In the genomic region with DNA sequence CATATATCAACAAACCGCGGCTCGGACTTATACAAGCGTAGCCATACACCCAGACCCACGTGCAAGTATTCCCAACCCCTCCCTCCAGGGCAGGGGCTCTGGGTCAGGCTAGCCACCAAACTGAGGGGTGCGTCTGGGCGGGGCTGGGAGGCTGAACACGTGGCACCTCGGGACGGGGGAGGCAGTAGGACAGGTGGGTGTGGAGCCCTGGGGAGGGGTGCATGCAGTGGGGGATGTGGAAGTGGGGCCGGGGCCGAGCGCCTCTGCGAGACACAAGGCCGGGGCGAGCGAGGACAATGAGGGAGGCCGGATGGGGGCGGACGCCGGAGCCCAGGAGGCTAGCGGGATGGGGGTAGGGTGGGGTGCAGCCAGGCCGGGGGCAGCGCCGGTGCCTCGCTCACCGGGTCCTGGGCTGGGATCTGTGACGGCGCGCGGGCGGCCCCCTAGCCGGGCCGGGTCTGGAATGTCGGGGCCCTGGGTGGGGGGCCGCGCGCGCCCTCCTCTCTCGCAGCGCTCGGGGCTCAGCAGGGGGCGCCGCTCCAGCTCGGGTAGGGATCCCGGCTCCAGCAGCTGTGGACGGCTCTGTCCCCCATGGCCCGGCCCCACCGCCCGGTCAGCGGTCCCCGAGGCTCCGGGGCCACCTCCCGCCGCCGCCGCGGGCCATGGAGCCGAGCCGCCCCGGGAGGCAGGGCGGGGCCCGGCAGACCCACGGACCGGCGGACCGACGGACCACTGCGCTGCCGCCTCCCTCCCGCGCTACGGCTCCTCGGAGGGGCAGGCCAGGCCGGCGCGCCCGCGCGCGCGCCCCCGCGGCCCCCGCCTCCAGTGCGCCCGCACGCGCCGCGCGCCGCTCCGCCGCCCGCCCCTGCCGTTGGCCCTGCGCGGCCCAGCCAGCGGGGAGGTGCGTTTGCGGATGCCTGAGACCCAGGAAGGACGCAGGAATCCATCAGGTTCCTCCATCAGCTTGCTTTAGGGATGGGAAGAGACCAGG, we compare ENCODE assay signal across 8 mouse cellular contexts. TPM values are rescaled to one million over a fixed set of nuclear protein-coding genes. Genes with fewer than 3 reads are reported as not detected.
DNase-seq lines count a peak whose midpoint lies in the region; ATAC-seq and TF ChIP-seq lines count a peak whose summit lies in the region.

A gene (minus strand): TSS at position 787 of the 991 bp plus-strand sequence.

- H3K4me2 ChIP-seq in intestine, postnatal 0 days (replicated peaks; ENCODE audit: low read depth) = peak within 1 kb of the TSS; percentile 86
- peak within 1 kb of the TSS; percentile 83 for H3K4me2 ChIP-seq in limb, embryonic 14.5 days (replicated peaks; ENCODE audit: low read depth, low read length, severe bottlenecking)
- H3K4me2 ChIP-seq in neural tube, embryonic 12.5 days (replicated peaks) = peak within 1 kb of the TSS; percentile 91

- H3K9me3 ChIP-seq in intestine, postnatal 0 days (ENCODE audit: control insufficient read depth) = no peaks in the 10 kb centered on the region
- H3K9me3 ChIP-seq in limb, embryonic 14.5 days (ENCODE audit: control insufficient read depth, low read length) = no peaks in the 10 kb centered on the region
- H3K9me3 ChIP-seq in neural tube, embryonic 12.5 days = no peaks in the 10 kb centered on the region

- peaks cover 18% of the 10 kb centered on the region for H3K36me3 ChIP-seq in intestine, postnatal 0 days (ENCODE audit: control insufficient read depth, insufficient read depth)
- H3K36me3 ChIP-seq in limb, embryonic 14.5 days (ENCODE audit: control insufficient read depth, insufficient read depth, low read length) = peaks cover 53% of the 10 kb centered on the region
- H3K36me3 ChIP-seq in neural tube, embryonic 12.5 days = peaks cover 24% of the 10 kb centered on the region

- 0 out of 2 replicates have a peak, but pooled peaks have one; percentile 30 for TF ChIP-seq POLR2A in limb, embryonic 14.5 days (IDR thresholded peaks at IDR 0.05; ENCODE audit: borderline replicate concordance, extremely low read depth, insufficient read depth, insufficient read length)

- peak within 1 kb of the TSS; percentile 37; the same call in 1 of the 2 replicates for H3K27ac ChIP-seq in intestine, postnatal 0 days (ENCODE audit: low read depth, low read length)
- peak within 1 kb of the TSS; percentile 76 for H3K27ac ChIP-seq in limb, embryonic 14.5 days (replicated peaks; ENCODE audit: low read depth, low read length)
- H3K27ac ChIP-seq in neural tube, embryonic 12.5 days = no peak within 1 kb of the TSS; the same call in 1 of the 2 replicates

- peak; percentile 12; the same call in 1 of the 2 replicates for ATAC-seq in intestine, postnatal 0 days
- peak; percentile 56 for ATAC-seq in limb, embryonic 14.5 days (ENCODE audit: low FRiP score, low read depth)
- ATAC-seq in neural tube, embryonic 12.5 days (ENCODE audit: low FRiP score, low read depth) = peak; percentile 57

- 3% methylated on average over 71 of the region's 103 CpGs for WGBS in intestine, postnatal 0 days
- under 1% methylated on average over 38 of the region's 103 CpGs for WGBS in limb, embryonic 14.5 days
- WGBS in neural tube, embryonic 12.5 days = 1% methylated on average over 81 of the region's 103 CpGs

- peak; percentile 51 for DNase-seq in urinary bladder, adult 2 months (ENCODE audit: low spot score)
- DNase-seq in urinary bladder, adult 18-20 months (ENCODE audit: low spot score in 2 of 2) = no peak
- DNase-seq in embryo, embryonic 10 days (ENCODE audit: low spot score) = peak; percentile 71
- no peak for DNase-seq in gonadal fat pad, adult 2 months (ENCODE audit: low read depth)
- peak; percentile 67 for DNase-seq in limb, embryonic 14.5 days (ENCODE audit: low spot score)
- DNase-seq in spleen, postnatal 14 days (ENCODE audit: low spot score in 2 of 2) = no peak

- 0 out of 2 replicates have a peak, but pooled peaks cover 4% of the 10 kb centered on the region for H3K4me1 ChIP-seq in intestine, postnatal 0 days (replicated peaks; ENCODE audit: control insufficient read depth, insufficient read depth, low read length)
- H3K4me1 ChIP-seq in limb, embryonic 14.5 days (ENCODE audit: control insufficient read depth, insufficient read depth, low read length) = peaks cover 14% of the 10 kb centered on the region
- peaks cover 40% of the 10 kb centered on the region for H3K4me1 ChIP-seq in neural tube, embryonic 12.5 days

- H3K9ac ChIP-seq in intestine, postnatal 0 days (ENCODE audit: low read depth, low read length) = peak within 1 kb of the TSS; percentile 57
- H3K9ac ChIP-seq in limb, embryonic 14.5 days (ENCODE audit: low read depth, low read length, severe bottlenecking) = peak within 1 kb of the TSS; percentile 87
- H3K9ac ChIP-seq in neural tube, embryonic 12.5 days = peak within 1 kb of the TSS; percentile 93

- TF ChIP-seq CTCF in intestine, postnatal 0 days (IDR thresholded peaks at IDR 0.05; ENCODE audit: low read depth) = peak; percentile 54

- no peaks in the 10 kb centered on the region for H3K27me3 ChIP-seq in intestine, postnatal 0 days (replicated peaks; ENCODE audit: control insufficient read depth, insufficient read depth, low read length)
- H3K27me3 ChIP-seq in limb, embryonic 14.5 days (ENCODE audit: control insufficient read depth, insufficient read depth, low read length) = no peaks in the 10 kb centered on the region
- no peaks in the 10 kb centered on the region for H3K27me3 ChIP-seq in neural tube, embryonic 12.5 days (replicated peaks)

- H3K4me3 ChIP-seq in intestine, postnatal 0 days (ENCODE audit: low read depth, low read length) = peak within 1 kb of the TSS; percentile 57
- peak within 1 kb of the TSS; percentile 79 for H3K4me3 ChIP-seq in limb, embryonic 14.5 days (replicated peaks; ENCODE audit: low read length)
- peak within 1 kb of the TSS; percentile 90 for H3K4me3 ChIP-seq in neural tube, embryonic 12.5 days

RNA-seq across cellular contexts. Expression of the gene that starts here (rescaled TPM):
- 18.4 and 23.8 TPM in 2 replicates for polyA plus RNA-seq in urinary bladder, adult 2 months (2012; rRNA removed)
- 13.1 and 18.1 TPM in 2 replicates for polyA plus RNA-seq in gonadal fat pad, adult 2 months (2012; rRNA removed)
- 8.7 and 8.9 TPM in 2 replicates for polyA plus RNA-seq in intestine, postnatal 0 days (2015; fragmentation: Nextera tagmentation; extraction: Ambion mirVana)
- polyA plus RNA-seq in limb, embryonic 14.5 days (2012; rRNA removed) = 95.4 and 149 TPM in 2 replicates
- 43.4 and 48.8 TPM in 2 replicates for polyA plus RNA-seq in limb, embryonic 14.5 days (2014; fragmentation: Nextera tagmentation; extraction: Ambion mirVana)
- polyA plus RNA-seq in neural tube, embryonic 12.5 days (2016; fragmentation: Nextera tagmentation; extraction: Ambion mirVana) = 44.5 and 46.9 TPM in 2 replicates

Comparison
In these comparisons a context has a peak if more than half of its experiments do, and no peak if none do; other contexts are left out.
1. DNase-seq: peak in urinary bladder, adult 2 months (single experiment), embryo, embryonic 10 days (single experiment) and limb, embryonic 14.5 days (single experiment); none in urinary bladder, adult 18-20 months (0 of 2), gonadal fat pad, adult 2 months (single experiment) and spleen, postnatal 14 days (0 of 2).
2. Peak in every context shown above with its lines, with median percentiles within 50 percentile points of each other: ATAC-seq, H3K4me2 ChIP-seq, H3K4me3 ChIP-seq and H3K9ac ChIP-seq.